ENCODE assay signal across 14 mouse cellular contexts in genomic region chr7:142574826-142575351, GRCm38 (mm10). TPM values are rescaled to one million over a fixed set of nuclear protein-coding genes. Genes with fewer than 3 reads are reported as not detected.
DNase-seq lines count a peak whose midpoint lies in the region; ATAC-seq lines count a peak whose summit lies in the region.
"Had no signal": no experiment of that assay in that cellular context is flagged by ENCODE, and none has a peak within 500 bp of the region (broad histone marks: within the 10 kb centered on the region; RNA-seq: fewer than 3 reads in every experiment).

No protein-coding gene starts in this region.

- peaks cover 82% of the 10 kb centered on the region for H3K4me1 ChIP-seq in heart, embryonic 13.5 days
- H3K4me1 ChIP-seq in lung, embryonic 16.5 days (replicated peaks; ENCODE audit: control insufficient read depth, insufficient read depth, low read length), result peaks cover 62% of the 10 kb centered on the region
- H3K4me1 ChIP-seq in limb, embryonic 13.5 days, result peaks cover 81% of the 10 kb centered on the region
- H3K4me1 ChIP-seq: midbrain, embryonic 15.5 days had no signal

- no peaks in the 10 kb centered on the region for H3K27me3 ChIP-seq in heart, embryonic 13.5 days (replicated peaks)
- no peaks in the 10 kb centered on the region for H3K27me3 ChIP-seq in lung, embryonic 16.5 days (ENCODE audit: control insufficient read depth, insufficient read depth, low read depth, low read length)
- H3K27me3 ChIP-seq in limb, embryonic 13.5 days, result no peaks in the 10 kb centered on the region
- H3K27me3 ChIP-seq: midbrain, embryonic 15.5 days had no signal

- H3K36me3 ChIP-seq in heart, embryonic 13.5 days, result peaks cover 9% of the 10 kb centered on the region
- H3K36me3 ChIP-seq in lung, embryonic 16.5 days (ENCODE audit: control insufficient read depth, insufficient read depth, low read length), result no peaks in the 10 kb centered on the region
- no peaks in the 10 kb centered on the region for H3K36me3 ChIP-seq in limb, embryonic 13.5 days
- H3K36me3 ChIP-seq: hindbrain, embryonic 13.5 days; midbrain, embryonic 15.5 days had no signal

- peak overlapping the region; percentile 68 for H3K4me2 ChIP-seq in heart, embryonic 13.5 days
- H3K4me2 ChIP-seq in lung, embryonic 16.5 days (ENCODE audit: low read depth, low read length), result no peak overlapping the region
- H3K4me2 ChIP-seq in limb, embryonic 13.5 days (replicated peaks), result peak overlapping the region; percentile 65
- H3K4me2 ChIP-seq: hindbrain, embryonic 13.5 days; midbrain, embryonic 15.5 days had no signal

- peak overlapping the region; percentile 90 for H3K9ac ChIP-seq in heart, embryonic 13.5 days
- peak overlapping the region; percentile 45; the same call in 1 of the 2 replicates for H3K9ac ChIP-seq in lung, embryonic 16.5 days (ENCODE audit: low read length)
- peak overlapping the region; percentile 92 for H3K9ac ChIP-seq in limb, embryonic 13.5 days
- H3K9ac ChIP-seq: hindbrain, embryonic 13.5 days; midbrain, embryonic 15.5 days had no signal

- intact Hi-C loops in heart, postnatal 36 days (cut with DNase I), result no loop called here

- peaks cover 3% of the 10 kb centered on the region; the same call in 1 of the 2 replicates for H3K9me3 ChIP-seq in heart, embryonic 13.5 days
- peaks cover under 1% of the 10 kb centered on the region; the same call in 1 of the 2 replicates for H3K9me3 ChIP-seq in lung, embryonic 16.5 days (ENCODE audit: control insufficient read depth, low read length)
- H3K9me3 ChIP-seq in limb, embryonic 13.5 days, result peaks cover 6% of the 10 kb centered on the region; the same call in 1 of the 2 replicates
- H3K9me3 ChIP-seq: hindbrain, embryonic 13.5 days; midbrain, embryonic 15.5 days had no signal

- ATAC-seq in heart, embryonic 13.5 days (ENCODE audit: extremely low read depth, insufficient number of reproducible peaks, low FRiP score, low TSS enrichment), result 0 out of 2 replicates have a peak, but pooled peaks have one; percentile 4
- ATAC-seq in lung, embryonic 16.5 days (ENCODE audit: low read depth), result no peak
- ATAC-seq in limb, embryonic 13.5 days (ENCODE audit: low FRiP score, low read depth), result peak; percentile 17
- ATAC-seq: midbrain, embryonic 15.5 days had no signal

- peak overlapping the region; percentile 62 for H3K4me3 ChIP-seq in heart, embryonic 13.5 days
- H3K4me3 ChIP-seq in lung, embryonic 16.5 days (ENCODE audit: low read length), result no peak overlapping the region
- H3K4me3 ChIP-seq in limb, embryonic 13.5 days, result peak overlapping the region; percentile 59
- H3K4me3 ChIP-seq: hindbrain, embryonic 13.5 days; layer of hippocampus, adult 2 months; midbrain, embryonic 15.5 days had no signal

- no peak for DNase-seq in heart, postnatal 36 days
- no peak for DNase-seq in lung, postnatal 14 days
- DNase-seq in yolk sac, embryonic 10.5 days (ENCODE audit: low spot score), result peak; percentile 86
- no peak for DNase-seq in urinary bladder, adult 18-20 months (ENCODE audit: low spot score in 2 of 2)
- no peak for DNase-seq in thymus, postnatal 14 days
- DNase-seq: adrenal gland, postnatal 10 days; cerebellum, adult 18-20 months; spleen, adult 18-20 months had no signal

- H3K27ac ChIP-seq in heart, embryonic 13.5 days (replicated peaks), result peak overlapping the region; percentile 94
- H3K27ac ChIP-seq in lung, embryonic 16.5 days (ENCODE audit: low read length), result peak overlapping the region; percentile 79
- H3K27ac ChIP-seq in limb, embryonic 13.5 days, result peak overlapping the region; percentile 98
- H3K27ac ChIP-seq: hindbrain, embryonic 13.5 days; layer of hippocampus, adult 2 months; midbrain, embryonic 15.5 days had no signal

- 49% methylated on average over 9 of the region's 9 CpGs for WGBS in heart, embryonic 13.5 days
- 41% methylated on average over 9 of the region's 9 CpGs for WGBS in lung, embryonic 16.5 days
- WGBS in limb, embryonic 13.5 days, result 35% methylated on average over 9 of the region's 9 CpGs

RNA-seq across cellular contexts. Expression of gene Mrpl23, which starts 42.4 kb away (rescaled TPM):
- polyA plus RNA-seq in heart, embryonic 13.5 days (2015; fragmentation: Nextera tagmentation; extraction: Ambion mirVana), result 15.6 and 17.7 TPM in 2 replicates
- total RNA-seq in heart, postnatal 36 days (2021), result 10 to 100 TPM; 12.8 to 13.1 TPM
- polyA plus RNA-seq in lung, embryonic 16.5 days (2015; fragmentation: Nextera tagmentation; extraction: Ambion mirVana), result 17.2 and 22.4 TPM in 2 replicates
- 27.3 and 35.1 TPM in 2 replicates for polyA plus RNA-seq in limb, embryonic 13.5 days (2015; fragmentation: Nextera tagmentation; extraction: Ambion mirVana)
